Comparison of ENCODE assay signal across 14 mouse cellular contexts in the genomic region with DNA sequence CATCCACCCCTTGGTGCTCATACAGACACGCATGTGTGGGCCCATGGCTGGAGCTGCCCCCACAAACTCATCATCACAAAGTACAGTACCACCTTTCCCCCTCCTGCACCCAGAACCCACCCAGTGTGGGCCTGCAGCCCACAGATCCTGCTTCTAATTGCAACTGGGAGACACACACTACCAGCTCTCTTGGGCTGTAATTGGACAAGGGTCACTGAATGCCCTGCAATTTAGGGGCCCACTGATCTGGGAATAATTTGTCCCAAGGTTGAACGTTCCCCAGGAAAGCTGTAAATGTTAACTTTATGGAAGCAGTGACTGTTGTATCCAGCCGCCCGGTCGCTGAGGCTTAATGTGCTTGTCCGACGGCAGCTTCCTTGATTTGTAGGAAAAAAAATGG.
"Had no signal": no experiment of that assay in that cellular context is flagged by ENCODE, and none has a peak within 500 bp of the region (broad histone marks: within the 10 kb centered on the region; RNA-seq: fewer than 3 reads in every experiment).

No protein-coding gene starts in this region.

- H3K4me2 ChIP-seq: limb, embryonic 13.5 days; midbrain, embryonic 13.5 days; stomach, embryonic 15.5 days had no signal

- H3K9ac ChIP-seq: limb, embryonic 13.5 days; liver, embryonic 14.5 days; midbrain, embryonic 13.5 days; stomach, embryonic 15.5 days had no signal

- H3K4me1 ChIP-seq: stomach, embryonic 15.5 days had no signal

- DNase-seq: kidney, postnatal 10 days; kidney, postnatal 4 days; lung, adult 18-20 months; lung, postnatal 36 days; right cerebral cortex, postnatal 14 days; thymus, adult 2 months; thymus, postnatal 25 days had no signal

- H3K27me3 ChIP-seq: limb, embryonic 13.5 days; midbrain, embryonic 13.5 days; stomach, embryonic 15.5 days had no signal

- ATAC-seq: lung, postnatal 0 days; midbrain, embryonic 13.5 days had no signal

- H3K4me3 ChIP-seq: layer of hippocampus, adult 2 months; left cerebral cortex, adult 2 months; limb, embryonic 13.5 days; midbrain, embryonic 13.5 days; stomach, embryonic 15.5 days had no signal

- H3K27ac ChIP-seq: layer of hippocampus, adult 2 months; left cerebral cortex, adult 2 months; limb, embryonic 13.5 days; liver, embryonic 14.5 days; midbrain, embryonic 13.5 days; stomach, embryonic 15.5 days had no signal

- H3K9me3 ChIP-seq: limb, embryonic 13.5 days; midbrain, embryonic 13.5 days; stomach, embryonic 15.5 days had no signal
